In the genomic region with DNA sequence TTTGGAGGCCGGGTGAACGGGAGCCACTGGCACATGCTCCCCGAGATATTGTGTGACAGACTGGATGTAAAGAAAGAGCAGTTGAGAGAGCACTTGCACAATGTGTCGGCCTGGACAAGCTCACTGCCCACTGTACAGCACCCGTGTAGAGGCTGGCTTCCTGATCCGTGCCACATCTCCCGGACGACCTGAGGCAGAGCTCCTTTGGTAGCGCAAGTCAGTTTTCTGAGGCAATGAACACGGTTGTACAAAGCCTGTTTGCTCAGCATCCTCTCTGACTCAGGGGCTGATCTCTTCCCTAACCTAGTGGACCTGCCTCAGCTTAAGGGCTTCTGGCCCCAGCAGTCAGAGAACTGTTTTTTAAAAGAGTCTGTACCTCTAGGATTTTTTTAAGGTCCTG, we compare ENCODE assay signal across 9 mouse cellular contexts.
DNase-seq lines count a peak whose midpoint lies in the region; ATAC-seq and TF ChIP-seq lines count a peak whose summit lies in the region.
"Had no signal": no experiment of that assay in that cellular context is flagged by ENCODE, and none has a peak within 500 bp of the region (broad histone marks: within the 10 kb centered on the region; RNA-seq: fewer than 3 reads in every experiment).

No protein-coding gene starts in this region.

- 32% methylated on average over 10 of the region's 10 CpGs for WGBS in hindbrain, embryonic 12.5 days
- 12% methylated on average over 10 of the region's 10 CpGs for WGBS in midbrain, embryonic 16.5 days
- WGBS in lung, adult 2 months: 81% methylated on average over 10 of the region's 10 CpGs

- intact Hi-C loops in left cerebral cortex, postnatal 10 days (cut with DNase I): loop anchor here (2.0 to 10.0 kb wide), 4 partner anchors 182 to 502 kb away; no protein-coding TSS in a partner anchor

- 0 out of 2 replicates have a peak overlapping the region, but pooled peaks have one; percentile 35 for H3K27ac ChIP-seq in hindbrain, embryonic 12.5 days
- H3K27ac ChIP-seq in midbrain, embryonic 16.5 days (ENCODE audit: low read length): peak overlapping the region; percentile 47

- no peaks in the 10 kb centered on the region for H3K9me3 ChIP-seq in hindbrain, embryonic 12.5 days (replicated peaks)
- no peaks in the 10 kb centered on the region for H3K9me3 ChIP-seq in midbrain, embryonic 16.5 days (replicated peaks; ENCODE audit: control insufficient read depth, low read length, poor library complexity, severe bottlenecking)

- ATAC-seq in hindbrain, embryonic 12.5 days (ENCODE audit: low FRiP score): peak; percentile 75
- peak; percentile 85 for ATAC-seq in midbrain, embryonic 16.5 days

- peaks cover 9% of the 10 kb centered on the region for H3K4me1 ChIP-seq in hindbrain, embryonic 12.5 days
- peaks cover 15% of the 10 kb centered on the region for H3K4me1 ChIP-seq in midbrain, embryonic 16.5 days (ENCODE audit: control insufficient read depth, insufficient read depth, low read length)
- no peaks in the 10 kb centered on the region for H3K4me1 ChIP-seq in lung, adult 2 months (ENCODE audit: control insufficient read depth, insufficient read depth, low read length)

- H3K36me3 ChIP-seq in hindbrain, embryonic 12.5 days: peaks cover 5% of the 10 kb centered on the region; the same call in 1 of the 2 replicates
- peaks cover 5% of the 10 kb centered on the region; the same call in 1 of the 2 replicates for H3K36me3 ChIP-seq in midbrain, embryonic 16.5 days (ENCODE audit: control insufficient read depth, insufficient read depth, low read length)

- H3K4me3 ChIP-seq in hindbrain, embryonic 12.5 days: no peak overlapping the region
- no peak overlapping the region for H3K4me3 ChIP-seq in midbrain, embryonic 16.5 days (ENCODE audit: low read depth, low read length)
- no peak overlapping the region for H3K4me3 ChIP-seq in lung, adult 2 months (replicated peaks; ENCODE audit: extremely low read depth, low read depth, low read length)

- no peak overlapping the region for H3K9ac ChIP-seq in hindbrain, embryonic 12.5 days
- H3K9ac ChIP-seq in midbrain, embryonic 16.5 days (ENCODE audit: low read depth, low read length): no peak overlapping the region
- H3K9ac ChIP-seq: lung, embryonic 14.5 days had no signal

- TF ChIP-seq POLR2A in lung, adult 2 months (IDR thresholded peaks at IDR 0.05; ENCODE audit: borderline replicate concordance, extremely low read depth, low read depth, low read length): no peak

- peak; percentile 13 to 18 for DNase-seq in cerebellum, postnatal 14 days
- no peak for DNase-seq in cerebellum, adult 11-12 months
- DNase-seq in embryo, embryonic 9.5 days (ENCODE audit: extremely low spot score): peak; percentile 22
- DNase-seq in kidney, postnatal 36 days: no peak
- DNase-seq in left cerebral cortex, postnatal 10 days (ENCODE audit: extremely low spot score in 1 of 2, low spot score in 2 of 2): no peak
- no peak for DNase-seq in lung, adult 2 months

- no peaks in the 10 kb centered on the region for H3K27me3 ChIP-seq in hindbrain, embryonic 12.5 days
- no peaks in the 10 kb centered on the region for H3K27me3 ChIP-seq in midbrain, embryonic 16.5 days (ENCODE audit: control insufficient read depth, insufficient read depth, low read depth, low read length)

- TF ChIP-seq CTCF in lung, adult 2 months (IDR thresholded peaks at IDR 0.05; ENCODE audit: insufficient read depth, low read length): no peak

- peak overlapping the region; percentile 18 for H3K4me2 ChIP-seq in hindbrain, embryonic 12.5 days (replicated peaks)
- H3K4me2 ChIP-seq in midbrain, embryonic 16.5 days (ENCODE audit: low read length): peak overlapping the region; percentile 25; the same call in 1 of the 2 replicates
- H3K4me2 ChIP-seq: lung, embryonic 14.5 days had no signal

Comparison
In these comparisons a context has a peak if more than half of its experiments do, and no peak if none do; other contexts are left out.
1. DNase-seq: peak in cerebellum, postnatal 14 days (2 of 2) and embryo, embryonic 9.5 days (single experiment); none in cerebellum, adult 11-12 months (single experiment), kidney, postnatal 36 days (0 of 2), left cerebral cortex, postnatal 10 days (0 of 2) and lung, adult 2 months (single experiment).